Mouse (Mus musculus): ENCODE measurements around the gene Plxnd1. TPM values are rescaled to one million over a fixed set of nuclear protein-coding genes. Genes with fewer than 3 reads are reported as not detected.

Plxnd1 gene
- polyA plus RNA-seq, 2 experiments = 50.4 to 61.9 TPM

DNA sequence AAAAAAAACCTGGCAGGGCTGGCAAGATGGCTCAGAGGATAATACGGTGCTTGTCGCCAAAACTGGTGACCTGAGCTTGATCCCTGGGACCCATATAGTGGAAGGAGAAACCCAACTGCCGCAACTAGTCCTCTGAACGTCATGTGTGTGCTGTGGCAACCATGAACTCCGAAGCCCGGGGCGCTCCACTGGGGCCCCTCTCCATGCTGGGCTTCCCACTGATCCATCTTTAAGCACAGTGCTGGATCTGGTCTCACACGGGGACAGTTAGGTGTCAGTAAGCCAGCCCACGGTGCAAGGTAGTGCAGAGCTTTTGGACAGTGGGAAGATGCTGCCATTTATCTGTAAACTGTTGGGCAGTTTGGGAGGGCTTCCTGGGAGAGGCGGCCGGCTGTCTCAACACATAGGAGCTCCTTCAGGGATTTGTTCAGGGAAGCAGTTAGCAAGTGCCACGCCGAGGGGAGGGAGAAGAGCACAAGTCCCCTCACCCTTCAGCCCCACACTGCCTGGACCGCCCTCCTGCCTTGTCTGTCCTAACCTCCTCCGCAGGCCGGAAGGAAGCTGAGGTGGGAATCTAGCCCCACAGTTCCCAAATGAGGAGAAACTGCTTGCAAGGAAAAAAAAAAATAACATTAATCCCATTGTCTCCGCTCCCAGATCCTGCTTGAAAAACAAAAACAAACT, 10.6 kb upstream of the Plxnd1 start:
- 72% methylated on average over 17 of the region's 17 CpGs for WGBS
- DNase-seq (ENCODE audit: low spot score) = no peak

DNA sequence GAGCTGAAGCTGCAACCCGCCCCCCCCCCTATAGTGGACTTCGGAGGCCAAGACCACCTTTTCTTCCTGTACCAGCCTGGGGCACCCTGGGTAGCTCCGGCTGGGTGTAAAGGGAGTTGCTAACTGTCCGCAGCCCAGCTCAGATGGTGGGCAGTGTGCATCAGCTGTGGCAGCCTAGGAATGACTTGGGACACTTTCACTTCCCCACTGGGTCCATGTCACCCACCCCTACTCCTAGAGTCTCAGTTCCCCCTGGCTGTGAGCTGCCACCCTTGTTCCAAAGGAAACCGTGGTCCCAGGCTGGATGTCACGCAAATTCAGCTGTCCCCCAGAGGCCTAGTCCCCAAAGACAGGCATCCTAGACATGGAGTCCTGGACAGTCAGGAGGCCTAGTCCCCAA, 9.9 kb upstream of the Plxnd1 start:
- H3K4me3 ChIP-seq (replicated peaks; ENCODE audit: low read length) = no peak overlapping the region
- peaks cover 11% of the 10 kb centered on the region for H3K4me1 ChIP-seq (ENCODE audit: control insufficient read depth, insufficient read depth, low read length)
- WGBS = 86% methylated on average over 6 of the region's 6 CpGs
- TF ChIP-seq POLR2A (IDR thresholded peaks at IDR 0.05; ENCODE audit: borderline replicate concordance, extremely low read depth, insufficient read depth, insufficient read length) = no peak
- H3K27me3 ChIP-seq (ENCODE audit: control insufficient read depth, insufficient read depth, low read length) = no peaks in the 10 kb centered on the region
- H3K4me2 ChIP-seq (replicated peaks; ENCODE audit: low read depth, low read length, severe bottlenecking) = no peak overlapping the region
- no peaks in the 10 kb centered on the region for H3K36me3 ChIP-seq (ENCODE audit: control insufficient read depth, insufficient read depth, low read length)
- H3K9ac ChIP-seq (ENCODE audit: low read depth, low read length, severe bottlenecking) = no peak overlapping the region
- H3K9me3 ChIP-seq (ENCODE audit: control insufficient read depth, low read length) = no peaks in the 10 kb centered on the region
- no peak overlapping the region for H3K27ac ChIP-seq (replicated peaks; ENCODE audit: low read depth, low read length)
- ATAC-seq (ENCODE audit: low FRiP score, low read depth) (no peak), DNase-seq (ENCODE audit: low spot score) (no peak)

More for the DNA sequence above, 10.6 kb upstream of the Plxnd1 start:
- no peak overlapping the region for H3K4me2 ChIP-seq (replicated peaks; ENCODE audit: low read depth, low read length, severe bottlenecking)
- H3K9me3 ChIP-seq (ENCODE audit: control insufficient read depth, low read length) = no peaks in the 10 kb centered on the region
- no peaks in the 10 kb centered on the region for H3K36me3 ChIP-seq (ENCODE audit: control insufficient read depth, insufficient read depth, low read length)
- H3K27me3 ChIP-seq (ENCODE audit: control insufficient read depth, insufficient read depth, low read length) = no peaks in the 10 kb centered on the region
- no peak overlapping the region; the same call in 1 of the 2 replicates for H3K27ac ChIP-seq (replicated peaks; ENCODE audit: low read depth, low read length)
- H3K4me1 ChIP-seq (ENCODE audit: control insufficient read depth, insufficient read depth, low read length) = peaks cover 11% of the 10 kb centered on the region
- no peak for ATAC-seq (ENCODE audit: low FRiP score, low read depth)
- no peak for TF ChIP-seq POLR2A (IDR thresholded peaks at IDR 0.05; ENCODE audit: borderline replicate concordance, extremely low read depth, insufficient read depth, insufficient read length)
- no peak overlapping the region for H3K4me3 ChIP-seq (replicated peaks; ENCODE audit: low read length)
- no peak overlapping the region for H3K9ac ChIP-seq (ENCODE audit: low read depth, low read length, severe bottlenecking)

DNA sequence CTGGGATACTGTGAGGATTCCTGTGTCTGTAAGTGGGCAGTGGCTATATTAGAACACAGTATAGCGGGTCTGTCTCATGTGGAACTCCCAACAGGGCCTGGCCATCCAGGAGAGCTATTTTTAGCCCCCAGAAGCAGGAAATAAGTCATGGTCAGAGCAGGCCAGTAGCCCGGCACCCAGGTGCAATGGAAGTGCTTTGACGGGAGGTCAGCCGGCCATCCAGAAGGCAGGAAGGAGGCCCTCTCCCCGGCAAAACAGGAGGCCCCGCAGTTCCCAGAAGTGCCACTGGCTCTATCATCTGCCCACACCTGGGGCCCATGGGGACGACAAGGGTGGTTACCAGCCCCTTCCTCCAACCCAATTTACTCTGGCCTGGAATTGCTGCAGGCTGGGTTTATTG, 9.3 kb upstream of the Plxnd1 start:
- no peaks in the 10 kb centered on the region for H3K9me3 ChIP-seq (ENCODE audit: control insufficient read depth, low read length)
- peaks cover 11% of the 10 kb centered on the region for H3K4me1 ChIP-seq (ENCODE audit: control insufficient read depth, insufficient read depth, low read length)
- DNase-seq (ENCODE audit: low spot score) (no peak), ATAC-seq (ENCODE audit: low FRiP score, low read depth) (no peak)
- 27% methylated on average over 7 of the region's 7 CpGs for WGBS
- H3K27me3 ChIP-seq (ENCODE audit: control insufficient read depth, insufficient read depth, low read length) = no peaks in the 10 kb centered on the region
- no peak for TF ChIP-seq POLR2A (IDR thresholded peaks at IDR 0.05; ENCODE audit: borderline replicate concordance, extremely low read depth, insufficient read depth, insufficient read length)
- H3K27ac ChIP-seq (replicated peaks; ENCODE audit: low read depth, low read length) = no peak overlapping the region
- no peaks in the 10 kb centered on the region for H3K36me3 ChIP-seq (ENCODE audit: control insufficient read depth, insufficient read depth, low read length)
- H3K4me2 ChIP-seq (replicated peaks; ENCODE audit: low read depth, low read length, severe bottlenecking) = no peak overlapping the region
- no peak overlapping the region for H3K4me3 ChIP-seq (replicated peaks; ENCODE audit: low read length)
- peak overlapping the region; percentile 4; the same call in 1 of the 2 replicates for H3K9ac ChIP-seq (ENCODE audit: low read depth, low read length, severe bottlenecking)

DNA sequence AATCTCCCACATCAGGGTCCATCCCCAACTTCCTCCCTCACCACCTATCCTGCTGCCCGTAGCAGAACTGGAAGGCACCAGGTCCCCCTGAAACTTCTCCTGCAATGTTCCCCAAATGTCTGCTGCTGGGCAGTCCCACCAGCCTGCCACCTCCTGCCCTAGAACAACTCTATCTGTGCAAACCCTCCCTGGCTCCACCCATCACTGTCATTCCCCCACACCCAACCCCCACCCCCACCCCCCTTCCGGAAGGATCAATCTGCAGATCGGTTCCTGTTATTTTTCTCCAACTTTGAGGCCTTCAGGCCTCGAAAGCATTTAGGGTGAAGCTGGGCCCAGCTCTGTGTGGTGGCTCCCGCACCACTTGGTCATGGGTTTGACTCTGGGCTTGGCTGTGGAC, 8.7 kb upstream of the Plxnd1 start:
- H3K36me3 ChIP-seq (ENCODE audit: control insufficient read depth, insufficient read depth, low read length) = no peaks in the 10 kb centered on the region
- ATAC-seq (ENCODE audit: low FRiP score, low read depth) = no peak
- H3K4me1 ChIP-seq (ENCODE audit: control insufficient read depth, insufficient read depth, low read length) = peaks cover 11% of the 10 kb centered on the region
- no peak overlapping the region for H3K4me2 ChIP-seq (replicated peaks; ENCODE audit: low read depth, low read length, severe bottlenecking)
- 0 out of 2 replicates have a peak overlapping the region, but pooled peaks have one; percentile 4 for H3K9ac ChIP-seq (ENCODE audit: low read depth, low read length, severe bottlenecking)
- no peaks in the 10 kb centered on the region for H3K9me3 ChIP-seq (ENCODE audit: control insufficient read depth, low read length)
- H3K27me3 ChIP-seq (ENCODE audit: control insufficient read depth, insufficient read depth, low read length) = no peaks in the 10 kb centered on the region
- TF ChIP-seq POLR2A (IDR thresholded peaks at IDR 0.05; ENCODE audit: borderline replicate concordance, extremely low read depth, insufficient read depth, insufficient read length) = no peak
- no peak overlapping the region for H3K27ac ChIP-seq (replicated peaks; ENCODE audit: low read depth, low read length)
- WGBS = 77% methylated on average over 5 of the region's 5 CpGs
- H3K4me3 ChIP-seq (replicated peaks; ENCODE audit: low read length) = no peak overlapping the region
- DNase-seq (ENCODE audit: low spot score) = no peak

DNA sequence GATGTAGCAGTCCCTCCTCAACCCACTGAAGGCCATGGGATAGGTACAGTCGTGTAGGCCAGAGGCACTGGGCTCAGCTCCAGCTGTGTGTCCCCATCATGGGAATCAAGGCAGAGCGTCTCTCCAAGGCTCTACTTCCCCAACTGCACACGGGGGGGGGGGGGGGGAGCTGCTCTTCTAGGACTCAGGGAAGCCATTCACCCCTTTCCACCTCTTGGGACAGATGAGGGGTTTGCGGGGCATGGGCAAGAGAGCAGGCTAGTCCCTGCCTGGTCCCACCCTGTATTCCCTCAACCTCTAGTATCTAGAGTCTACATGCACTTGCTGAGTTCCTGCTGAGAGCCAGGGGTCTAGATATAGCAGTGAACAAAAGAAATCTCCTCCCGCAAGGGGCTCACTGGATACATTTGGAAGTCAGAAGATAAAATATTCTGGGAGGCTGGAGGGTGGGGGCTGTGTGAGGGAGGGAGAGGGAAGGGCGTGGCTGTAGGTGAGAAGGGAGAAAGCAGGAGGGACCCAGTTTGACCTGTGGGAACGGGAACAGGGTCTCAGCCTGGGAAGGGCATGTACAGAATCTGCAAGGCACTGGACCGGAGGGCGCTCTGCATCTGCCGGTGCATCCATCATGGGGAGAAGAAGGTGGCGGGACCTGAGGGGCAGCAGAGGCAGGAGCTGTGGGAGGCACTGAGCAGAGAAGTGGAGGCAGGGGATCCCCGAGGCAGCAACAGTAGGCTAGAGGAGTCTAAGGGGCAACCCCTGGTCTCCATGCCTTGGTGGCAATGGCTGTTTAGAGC, 7.7 kb upstream of the Plxnd1 start:
- 71% methylated on average over 11 of the region's 12 CpGs for WGBS
- no peak for TF ChIP-seq POLR2A (IDR thresholded peaks at IDR 0.05; ENCODE audit: borderline replicate concordance, extremely low read depth, insufficient read depth, insufficient read length)
- Histone ChIP-seq H3K27ac (replicated peaks; ENCODE audit: low read depth, low read length) (no peak overlapping the region), H3K36me3 (ENCODE audit: control insufficient read depth, insufficient read depth, low read length) (no peaks in the 10 kb centered on the region), H3K4me3 (replicated peaks; ENCODE audit: low read length) (no peak overlapping the region), H3K4me1 (ENCODE audit: control insufficient read depth, insufficient read depth, low read length) (peaks cover 17% of the 10 kb centered on the region), H3K9me3 (ENCODE audit: control insufficient read depth, low read length) (no peaks in the 10 kb centered on the region), H3K9ac (ENCODE audit: low read depth, low read length, severe bottlenecking) (no peak overlapping the region), H3K27me3 (ENCODE audit: control insufficient read depth, insufficient read depth, low read length) (no peaks in the 10 kb centered on the region), H3K4me2 (replicated peaks; ENCODE audit: low read depth, low read length, severe bottlenecking) (no peak overlapping the region)
- DNase-seq (ENCODE audit: low spot score) (no peak), ATAC-seq (ENCODE audit: low FRiP score, low read depth) (no peak)
